Mouse (Mus musculus) CD8-positive naive resting alpha-beta T cell, adult 57 days (primary cell): Measurements from ENCODE around the gene Sympk. TPM values are rescaled to one million over a fixed set of nuclear protein-coding genes. Genes with fewer than 3 reads are reported as not detected.

Source experiments
- total RNA-seq: library from RNA; stranded (reverse); gene quantifications from one replicate; pipeline ENCODE4 v1.2.4, GENCODE M21; 2023

Sympk gene
- total RNA-seq = 95.9 TPM

DNA sequence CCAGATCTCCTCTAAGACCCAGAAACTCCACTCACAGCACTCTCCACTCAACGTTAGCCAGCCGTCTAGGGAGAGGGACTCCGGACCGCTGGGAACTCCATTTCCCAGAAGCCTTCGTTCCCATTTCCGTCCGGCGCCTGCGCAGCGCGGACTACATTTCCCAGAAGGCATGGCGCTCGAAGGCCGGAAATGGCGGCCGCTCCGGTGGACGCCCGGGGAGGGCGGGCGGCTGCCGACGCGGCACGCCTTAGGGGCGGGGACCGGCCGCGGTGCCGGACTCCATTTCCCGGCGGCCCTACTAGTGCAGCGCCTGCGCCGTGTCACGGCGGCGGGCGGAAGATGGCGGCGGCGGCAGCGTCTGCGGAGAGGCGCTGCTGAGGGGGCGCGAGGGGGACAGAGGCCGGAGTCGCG lies at the start of gene Sympk:
Gene Sympk (plus strand): TSS at position 282 of the 411 bp plus-strand sequence.

DNA sequence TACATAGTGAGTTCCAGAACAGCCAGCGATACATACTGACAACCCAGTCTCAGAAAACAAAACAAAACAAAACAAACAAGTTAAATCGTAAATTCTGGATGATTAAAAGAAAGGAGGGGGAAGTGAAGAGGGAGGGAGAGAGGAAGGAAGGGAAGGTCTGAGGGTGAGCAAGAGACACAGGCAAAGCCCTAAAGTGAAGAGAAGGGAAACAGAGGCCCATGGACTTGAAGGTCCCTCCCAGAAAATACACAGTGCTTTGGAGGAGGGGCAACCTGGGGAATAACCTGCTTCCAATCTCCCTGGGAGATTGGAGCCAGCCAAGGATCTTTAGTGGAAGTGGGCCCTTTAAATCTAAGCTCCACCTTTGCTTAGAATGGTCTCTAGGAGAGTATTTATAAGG lies 37.1 kb upstream of the Sympk start, which contains the start of gene Nanos2:
Gene Nanos2 (plus strand): TSS at position 301 of the 400 bp plus-strand sequence.

DNA sequence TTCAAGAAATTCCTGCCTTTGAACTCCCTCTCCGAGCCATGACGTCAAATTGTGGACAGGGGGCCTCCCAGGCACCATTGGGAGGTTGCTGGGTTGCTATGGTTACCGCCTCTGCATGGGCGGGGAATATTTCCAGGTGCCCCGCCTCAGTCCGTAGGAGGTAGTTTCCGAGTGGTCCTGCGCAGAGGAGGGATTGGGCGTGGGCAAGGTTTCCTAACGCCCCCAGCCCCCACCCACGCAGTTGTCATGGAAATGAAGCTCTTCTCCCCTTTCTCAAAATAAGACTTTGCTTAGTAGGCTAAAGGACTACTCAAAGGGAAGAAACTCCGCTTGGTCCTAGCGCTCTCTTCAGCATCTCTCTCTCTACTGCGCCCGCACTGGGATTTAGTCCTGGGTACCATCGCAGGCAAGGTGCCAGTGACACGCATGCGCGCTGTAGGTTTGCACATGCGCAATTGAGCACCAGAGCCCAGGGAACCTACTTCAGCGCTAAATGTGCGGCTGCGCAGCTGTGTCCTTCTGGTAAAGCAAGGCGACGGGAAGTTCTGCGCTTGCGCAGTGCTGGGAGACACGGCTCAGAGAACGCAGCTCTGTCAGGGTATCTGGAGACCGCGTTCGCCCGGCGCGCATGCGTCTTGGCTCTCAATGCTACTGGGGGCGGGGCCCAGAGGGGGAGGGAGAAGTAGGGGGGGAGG lies 33.4 kb upstream of the Sympk start, which contains the start of gene Mypop:
Gene Mypop (plus strand): TSS at position 645 of the 695 bp plus-strand sequence.

DNA sequence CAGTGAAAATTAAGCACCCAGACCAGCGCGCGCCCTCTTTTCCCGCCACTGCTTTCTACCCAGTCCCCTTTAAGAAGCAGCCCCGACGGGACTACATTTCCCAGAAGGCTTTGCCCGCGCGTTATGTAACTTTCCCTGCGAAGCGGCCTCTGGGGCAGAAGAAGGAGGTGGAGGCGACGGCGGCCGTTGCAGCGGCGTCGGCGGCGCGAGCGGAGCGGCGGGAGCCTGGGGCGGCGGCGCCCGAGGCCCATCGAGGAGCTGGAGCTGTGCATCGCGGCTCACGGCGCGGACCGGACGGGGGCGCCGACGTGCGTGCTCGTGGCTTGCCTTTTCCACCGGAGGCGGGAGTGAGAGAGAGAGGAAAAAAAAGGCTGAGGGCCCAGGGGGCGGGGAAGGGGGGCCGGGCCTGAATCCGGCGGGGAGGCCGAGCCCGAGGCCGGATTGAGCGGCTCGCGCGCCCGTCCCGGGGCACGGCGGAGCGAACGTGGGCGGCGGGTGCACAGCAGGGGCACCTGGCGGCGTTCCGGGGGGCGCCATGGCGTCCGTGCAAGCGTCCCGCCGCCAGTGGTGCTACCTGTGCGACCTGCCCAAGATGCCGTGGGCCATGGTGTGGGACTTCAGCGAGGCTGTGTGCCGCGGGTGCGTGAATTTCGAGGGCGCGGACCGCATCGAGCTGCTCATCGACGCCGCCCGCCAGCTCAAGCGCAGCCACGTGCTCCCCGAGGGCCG lies 20.1 kb upstream of the Sympk start, which contains the start of gene Irf2bp1:
Gene Irf2bp1 (plus strand): TSS at position 143 of the 729 bp plus-strand sequence.

DNA sequence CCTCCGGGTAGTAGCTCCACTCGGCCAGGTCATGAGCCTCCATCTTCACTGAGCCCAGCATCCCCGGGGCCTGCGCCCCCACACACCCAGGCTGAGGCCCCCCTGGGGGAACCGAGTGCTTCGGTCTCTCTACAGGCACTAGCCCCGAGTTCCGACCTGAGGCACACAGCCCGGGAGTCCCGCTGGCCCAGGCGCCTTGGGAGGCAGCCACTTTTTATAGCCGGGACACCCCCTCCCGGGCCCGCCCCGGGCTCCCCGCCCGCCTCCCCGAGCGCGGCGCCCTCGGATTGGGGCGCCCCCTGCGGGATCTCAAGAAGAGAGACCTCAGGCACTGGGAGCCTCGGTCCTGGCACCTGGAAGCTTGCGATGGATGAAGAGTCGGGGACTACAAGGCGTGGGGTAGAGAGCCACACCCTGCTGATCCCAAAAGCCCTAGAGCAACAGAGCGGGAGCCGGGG lies 791 bp upstream of the Sympk start, which contains the start of gene Foxa3:
Gene Foxa3 (minus strand): TSS at position 182 of the 458 bp plus-strand sequence.

DNA sequence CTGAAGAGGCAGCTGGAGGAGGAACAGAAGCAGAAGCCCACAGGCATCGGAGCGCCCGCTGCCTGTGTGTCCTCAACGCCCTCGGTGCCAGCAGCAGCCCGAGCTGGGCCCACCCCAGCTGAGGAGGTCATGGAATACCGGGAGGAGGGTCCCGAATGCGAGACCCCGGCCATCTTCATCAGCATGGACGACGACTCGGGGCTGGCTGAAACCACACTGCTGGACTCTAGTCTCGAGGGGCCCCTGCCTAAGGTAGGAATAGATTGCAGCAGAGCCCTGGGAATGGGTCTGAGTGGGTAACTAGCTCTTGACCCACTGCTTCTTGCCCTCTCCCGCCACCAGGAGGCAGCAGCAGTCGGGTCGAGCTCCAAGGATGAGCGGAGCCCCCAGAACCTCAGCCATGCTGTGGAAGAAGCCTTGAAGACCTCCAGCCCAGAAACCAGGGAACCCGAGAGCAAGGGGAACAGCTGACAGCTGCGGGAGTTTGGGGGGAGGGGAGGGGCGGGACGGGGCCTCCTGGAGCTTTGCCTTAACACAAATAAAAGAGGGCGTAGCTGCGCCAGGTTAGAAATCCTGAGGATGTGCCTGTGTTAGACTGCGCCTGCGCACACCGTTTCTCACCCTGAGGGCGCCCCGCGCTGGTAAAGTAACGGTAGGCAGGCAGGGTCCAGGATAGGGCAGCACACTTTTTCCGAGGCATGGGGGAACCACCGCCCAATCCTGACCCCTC lies 30.0 kb downstream of the Sympk start, which contains the start of gene Rsph6a:
Gene Rsph6a (plus strand): TSS at position 644 of the 730 bp plus-strand sequence.

DNA sequence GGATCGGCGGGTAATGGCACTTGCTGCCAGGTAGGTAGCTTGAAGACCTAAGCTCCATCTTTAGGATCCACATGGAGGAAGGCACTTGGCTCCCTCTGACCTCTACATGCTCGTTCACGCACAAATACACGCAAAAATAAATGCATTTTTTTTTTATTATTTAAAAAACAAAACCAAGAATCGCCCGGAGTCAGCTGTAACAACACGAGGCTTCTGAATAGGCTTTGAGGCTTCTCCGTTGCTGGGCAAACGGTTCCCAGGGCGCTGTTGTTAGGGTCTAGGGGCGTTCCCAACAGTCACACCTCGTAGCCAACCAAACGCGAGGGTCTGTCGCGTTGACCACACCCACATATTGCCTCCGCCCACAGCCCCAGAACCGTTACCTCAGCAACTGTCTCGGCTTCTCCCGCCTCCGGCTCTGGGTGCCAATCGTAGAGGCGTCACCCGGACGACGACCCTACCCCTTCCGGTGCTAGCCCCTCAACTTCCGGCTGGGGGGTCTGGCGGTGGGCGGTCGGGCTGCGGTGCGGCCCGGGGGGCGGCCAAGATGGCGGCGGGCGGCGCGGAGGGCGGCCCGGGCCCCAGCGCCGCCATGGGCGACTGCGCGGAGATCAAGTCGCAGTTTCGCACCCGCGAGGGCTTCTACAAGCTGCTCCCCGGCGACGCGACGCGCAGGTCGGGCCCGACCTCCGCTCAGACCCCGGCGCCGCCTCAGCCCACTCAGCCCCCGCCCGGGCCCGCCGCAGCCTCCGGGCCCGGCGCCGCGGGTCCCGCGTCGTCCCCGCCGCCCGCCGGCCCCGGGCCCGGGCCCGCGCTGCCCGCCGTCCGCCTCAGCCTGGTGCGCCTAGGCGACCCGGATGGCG lies 51.8 kb downstream of the Sympk start, which contains the start of gene Dmwd:
Gene Dmwd (plus strand): TSS at position 505 of the 863 bp plus-strand sequence.

DNA sequence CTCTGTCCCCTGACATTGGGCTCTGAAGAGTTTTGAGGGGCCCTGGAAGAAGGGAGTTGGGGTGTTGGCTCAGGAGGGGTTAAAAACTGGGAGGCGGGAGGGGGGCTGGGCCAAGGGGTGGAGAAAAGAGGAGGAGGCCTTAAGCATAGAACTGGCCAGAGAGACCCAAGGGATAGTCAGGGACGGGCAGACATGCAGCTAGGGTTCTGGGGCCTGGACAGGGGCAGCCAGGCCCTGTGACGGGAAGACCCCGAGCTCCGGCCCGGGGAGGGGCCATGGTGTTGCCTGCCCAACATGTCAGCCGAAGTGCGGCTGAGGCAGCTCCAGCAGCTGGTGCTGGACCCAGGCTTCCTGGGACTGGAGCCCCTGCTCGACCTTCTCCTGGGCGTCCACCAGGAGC lies 59.5 kb downstream of the Sympk start, which contains the start of gene Dmpk:
Gene Dmpk (plus strand): TSS at position 149 of the 400 bp plus-strand sequence.

DNA sequence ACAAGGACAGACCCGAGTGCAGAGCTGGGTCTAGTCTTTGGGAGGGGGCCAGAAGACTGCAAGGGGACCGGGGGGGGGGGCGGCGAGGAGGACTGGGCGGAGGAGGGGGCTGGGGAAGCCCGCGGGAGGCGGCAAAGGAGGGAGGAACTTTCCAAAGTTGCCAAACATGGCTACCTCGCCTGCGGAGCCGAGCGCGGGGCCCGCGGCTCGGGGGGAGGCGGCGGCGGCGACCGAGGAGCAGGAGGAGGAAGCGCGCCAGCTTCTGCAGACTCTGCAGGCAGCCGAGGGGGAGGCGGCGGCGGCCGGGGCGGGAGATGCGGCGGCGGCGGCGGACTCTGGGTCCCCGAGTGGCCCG lies 70.3 kb downstream of the Sympk start, which contains the start of gene Six5:
Gene Six5 (plus strand): TSS at position 124 of the 355 bp plus-strand sequence.

Other genes starting within 250 kb of the Sympk start
- gene Psg19, start 225.9 kb upstream of the Sympk start, total RNA-seq = not detected
- gene Psg17, start 202.8 kb upstream of the Sympk start, total RNA-seq = not detected
- gene Mill2, start 184.4 kb upstream of the Sympk start, total RNA-seq = not detected
- gene Pglyrp1, start 153.0 kb upstream of the Sympk start, total RNA-seq = 9.7 TPM
- gene Ccdc61, start 114.0 kb upstream of the Sympk start, total RNA-seq = 20.6 TPM
- not detected for gene Nova2, start 98.5 kb upstream of the Sympk start, total RNA-seq
- gene Nanos2, start 37.0 kb upstream of the Sympk start, total RNA-seq = not detected
- 1.7 TPM for gene Mypop, start 33.1 kb upstream of the Sympk start, total RNA-seq
- gene Irf2bp1, start 20.3 kb upstream of the Sympk start, total RNA-seq = 29.4 TPM
- not detected for gene Foxa3, start 839 bp upstream of the Sympk start, total RNA-seq
- gene Rsph6a, start 30.3 kb downstream of the Sympk start, total RNA-seq = 0.34 TPM
- gene Dmwd, start 51.9 kb downstream of the Sympk start, total RNA-seq = 1.5 TPM
- 1.5 TPM for gene Dmpk, start 59.5 kb downstream of the Sympk start, total RNA-seq
- 0.83 TPM for gene Six5, start 70.2 kb downstream of the Sympk start, total RNA-seq
- not detected for gene Gm4969, start 94.0 kb downstream of the Sympk start, total RNA-seq
- 23.1 TPM for gene Fbxo46, start 95.5 kb downstream of the Sympk start, total RNA-seq
- 11.3 TPM for gene Qpctl, start 124.9 kb downstream of the Sympk start, total RNA-seq
- 88.9 TPM for gene Snrpd2, start 125.3 kb downstream of the Sympk start, total RNA-seq
- gene Gipr, start 141.8 kb downstream of the Sympk start, total RNA-seq = not detected
- gene Eml2, start 152.0 kb downstream of the Sympk start, total RNA-seq = 15.5 TPM
- gene Gpr4, start 188.2 kb downstream of the Sympk start, total RNA-seq = not detected
- 51.9 TPM for gene Opa3, start 204.0 kb downstream of the Sympk start, total RNA-seq
- 296 TPM for gene Vasp, start 247.4 kb downstream of the Sympk start, total RNA-seq